Mouse (Mus musculus) myocyte (in vitro differentiated cells): ENCODE results near the gene Alox12.

Source experiments
- MAX ChIP-seq: IDR thresholded peaks from one replicate; pipeline ENCODE4 v1.6.1; 2011; ENCODE audit warnings: low read depth, mild to moderate bottlenecking, control low read depth
- POLR2A ChIP-seq: IDR thresholded peaks from one replicate; pipeline ENCODE4 v1.6.1; 2011; ENCODE audit warnings: low read depth, mild to moderate bottlenecking, control low read depth, moderate library complexity; ENCODE audit not compliant: insufficient read length
- SRF ChIP-seq: IDR thresholded peaks from one replicate; pipeline ENCODE4 v1.6.1; 2011; ENCODE audit warnings: low read depth; ENCODE audit not compliant: control insufficient read depth, insufficient read length
- USF1 ChIP-seq: IDR thresholded peaks from one replicate; pipeline ENCODE4 v1.6.1; 2011; ENCODE audit warnings: low read depth, mild to moderate bottlenecking, control low read depth, moderate library complexity

- TF ChIP-seq MAX (no peak), SRF (no peak), POLR2A (no peak), USF1 (no peak)
Measured at GRCm38 (mm10) chr11:70229260-70230010, 25.7 kb downstream of the Alox12 start, which contains the start of gene Bcl6b.
